Mouse (Mus musculus): Measurements from ENCODE around the gene Dpagt1.

- no peak for TF ChIP-seq CTCF (IDR thresholded peaks at IDR 0.05; ENCODE audit: extremely low read depth, insufficient read length, insufficient replicate concordance, low read depth, low read length)
- no peak for TF ChIP-seq POLR2A (IDR thresholded peaks at IDR 0.05; ENCODE audit: low read depth, low read length)
Measured at GRCm38 (mm10) chr9:44287003-44287400, 38.8 kb upstream of the Dpagt1 start.
